Mouse (Mus musculus) embryonic stem cell, embryonic (primary cell): Measurements from ENCODE around the gene Plpp6.

Source experiments
- CTCF ChIA-PET, 4 experiments: fragments of 300-600 bp in 2 of 4; fragments of 350-600 bp in 2 of 4; sonication (Branson Sonifier 250); formaldehyde crosslinking; loops; one replicate each; lab custom pipeline; 2022; ENCODE audit warnings: inconsistent platforms in 2 of 4; lab: Charles Lee
- POLR2A ChIA-PET, 4 experiments: fragments of 300-600 bp in 2 of 4; fragments of 350-600 bp in 2 of 4; sonication (Branson Sonifier 250); formaldehyde crosslinking; loops; one replicate each; lab custom pipeline; 2022; ENCODE audit warnings: antibody characterized with exemption in 4 of 4, inconsistent platforms in 1 of 4; lab: Charles Lee

The Plpp6 gene

DNA sequence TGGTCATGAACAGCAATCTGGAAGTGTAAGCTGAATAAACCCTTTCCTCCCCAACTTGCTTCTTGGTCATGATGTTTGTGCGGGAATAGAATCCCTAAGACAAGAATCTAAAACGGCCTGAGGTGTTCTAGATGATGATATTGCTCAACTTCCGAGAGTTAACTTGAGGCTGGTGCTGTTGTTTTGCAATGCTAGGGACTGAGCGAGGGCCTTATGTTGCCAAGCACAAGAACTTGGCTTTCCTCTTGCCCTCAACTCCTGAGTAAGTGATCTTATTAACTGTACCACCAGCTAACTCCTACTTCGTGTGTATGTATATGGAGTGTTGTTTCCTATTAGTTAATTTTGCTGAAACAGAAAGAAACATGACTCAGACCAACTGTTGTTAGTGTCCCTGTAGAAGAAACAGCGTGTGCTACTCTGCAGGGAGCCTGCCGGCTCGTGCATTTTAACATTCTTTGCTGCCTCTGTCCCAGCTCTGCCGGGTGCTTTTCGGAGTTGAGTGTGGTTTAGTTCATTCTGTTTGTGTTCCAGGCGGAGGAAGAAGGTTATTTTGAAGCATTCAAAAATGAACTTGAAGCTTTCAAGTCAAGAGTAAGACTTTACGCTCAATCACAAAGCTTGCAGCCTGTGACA lies 47.7 kb downstream of the Plpp6 start:
- CTCF ChIA-PET: interaction anchor here in 1 of 4 experiments (0.5 to 1.7 kb wide), 3 partner anchors 9 to 344 kb away, joined by 3 read pairs; no protein-coding TSS in a partner anchor
- POLR2A ChIA-PET: interaction anchor here in 2 of 4 experiments (0.6 to 9.3 kb wide), 9 partner anchors 8 to 174 kb away, joined by 3 to 234 read pairs (median 6); partner anchors contain the start of gene Cdc37l1 (in 2 of the 2)

DNA sequence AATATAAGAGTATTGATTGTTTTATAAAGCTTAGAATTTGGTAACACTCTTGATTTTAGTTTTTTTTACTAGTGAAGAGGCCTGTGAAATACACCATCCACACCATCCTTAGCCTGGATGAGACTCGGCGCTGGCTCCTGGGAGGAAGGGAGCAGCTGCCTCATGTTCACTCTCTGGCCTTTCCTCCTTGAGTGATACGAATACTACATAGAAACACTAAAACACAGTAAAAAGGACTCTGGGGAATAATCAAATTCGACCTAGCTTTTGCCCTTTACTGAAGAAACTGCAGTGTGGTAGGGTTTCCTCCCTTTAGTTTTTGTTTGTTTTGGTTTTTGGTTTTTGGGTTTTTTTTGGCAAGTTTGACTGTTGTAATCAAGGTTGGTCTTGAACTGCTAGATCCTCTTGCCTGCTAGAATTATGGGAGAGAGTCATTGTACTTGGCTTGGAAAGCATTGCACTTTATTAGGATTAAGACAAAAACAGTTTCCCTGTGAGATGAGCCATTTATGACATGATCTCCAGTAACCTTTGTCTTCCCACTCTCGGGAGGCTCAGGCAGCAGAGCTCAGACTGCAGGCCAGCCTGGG lies 50.8 kb downstream of the Plpp6 start:
- CTCF ChIA-PET: no interaction called here
- POLR2A ChIA-PET: interaction anchor here in 3 of 4 experiments (0.5 to 1.8 kb wide), 10 partner anchors 9 to 278 kb away, joined by 3 to 8 read pairs (median 3); partner anchors contain the start of gene 4430402I18Rik (in 1 of the 3)

DNA sequence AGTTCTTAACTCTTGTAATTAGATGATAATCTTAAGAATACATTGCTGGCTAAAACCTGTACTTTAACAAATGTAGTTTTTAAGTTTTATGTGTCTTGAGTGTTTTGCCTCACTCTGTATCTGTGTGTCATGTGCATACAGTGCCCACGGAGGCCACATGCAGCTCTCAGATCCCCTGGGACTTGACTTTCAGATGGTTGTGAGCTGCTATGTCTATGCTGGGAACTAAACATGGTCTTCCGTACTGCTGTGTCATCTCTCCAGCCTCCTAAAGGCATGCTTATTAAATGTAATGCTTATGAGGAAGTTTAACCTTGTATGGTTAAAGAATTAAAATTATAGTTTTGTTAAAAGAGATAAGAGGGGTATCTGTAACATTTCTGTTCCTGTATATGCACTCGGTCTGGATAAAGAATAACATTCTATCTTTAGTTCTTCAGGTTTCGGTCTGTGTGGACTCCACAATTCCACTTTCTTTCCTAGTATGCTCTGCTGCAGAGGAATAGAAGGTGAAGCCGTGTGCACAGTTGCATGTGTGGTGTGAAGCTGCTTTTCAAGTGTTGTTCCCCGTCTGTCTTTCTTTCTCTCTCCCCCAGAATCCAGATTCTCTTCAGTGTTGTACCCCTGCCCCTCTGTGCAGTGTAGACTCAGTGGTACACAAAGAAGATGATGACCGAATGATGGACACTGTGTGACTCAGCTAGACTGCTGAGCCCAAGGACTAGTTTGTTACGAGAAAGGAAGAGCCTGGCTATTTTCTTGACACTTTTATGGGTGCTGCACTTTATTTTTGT lies 51.9 kb downstream of the Plpp6 start:
- ChIA-PET CTCF (no interaction called here), POLR2A (interaction anchor here in 2 of 4 experiments (1.1 to 4.4 kb wide), 4 partner anchors 8 to 13 kb away, joined by 3 to 33 read pairs (median 8); no protein-coding TSS in a partner anchor)

DNA sequence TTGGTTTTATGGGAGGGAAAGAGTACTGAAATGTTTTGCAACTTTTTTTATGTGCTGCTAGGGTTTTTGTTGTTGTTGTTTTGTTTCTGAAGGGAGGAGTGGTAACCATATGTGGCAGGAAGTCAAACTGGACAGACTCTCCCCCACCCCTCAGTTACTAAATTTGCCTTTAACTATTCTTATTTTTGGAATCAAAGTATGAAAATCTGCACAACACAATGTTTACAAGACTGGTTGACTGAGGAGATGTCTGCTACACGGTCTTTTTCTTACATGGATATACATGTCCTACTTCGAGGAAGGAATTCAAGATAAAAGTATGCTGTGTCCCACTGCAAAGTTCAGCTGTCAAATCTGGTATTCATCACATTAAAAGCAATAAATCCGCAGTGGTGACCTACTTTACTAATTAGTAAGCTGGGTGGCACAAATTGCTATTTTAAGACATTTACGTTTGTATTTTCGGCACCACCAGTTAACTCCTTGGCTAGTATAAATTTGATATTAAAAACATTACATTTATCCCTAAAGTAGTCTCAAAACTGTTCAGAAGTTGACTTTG lies 52.5 kb downstream of the Plpp6 start:
- ChIA-PET CTCF (interaction anchor here in 1 of 4 experiments (0.6 kb wide), 1 partner anchor 189 kb away, joined by 3 read pairs; no protein-coding TSS in a partner anchor), POLR2A (interaction anchor here in 2 of 4 experiments (0.7 to 4.5 kb wide), 10 partner anchors 8 to 248 kb away, joined by 3 to 37 read pairs (median 4); partner anchors contain the start of gene Cdc37l1 (in 2 of the 2))
